Mouse (Mus musculus): ENCODE results near the gene Brk1. TPM values are rescaled to one million over a fixed set of nuclear protein-coding genes. Genes with fewer than 3 reads are reported as not detected.

The Brk1 gene
- total and polyA plus RNA-seq, 3 experiments = 112 to 245 (median 142) TPM

DNA sequence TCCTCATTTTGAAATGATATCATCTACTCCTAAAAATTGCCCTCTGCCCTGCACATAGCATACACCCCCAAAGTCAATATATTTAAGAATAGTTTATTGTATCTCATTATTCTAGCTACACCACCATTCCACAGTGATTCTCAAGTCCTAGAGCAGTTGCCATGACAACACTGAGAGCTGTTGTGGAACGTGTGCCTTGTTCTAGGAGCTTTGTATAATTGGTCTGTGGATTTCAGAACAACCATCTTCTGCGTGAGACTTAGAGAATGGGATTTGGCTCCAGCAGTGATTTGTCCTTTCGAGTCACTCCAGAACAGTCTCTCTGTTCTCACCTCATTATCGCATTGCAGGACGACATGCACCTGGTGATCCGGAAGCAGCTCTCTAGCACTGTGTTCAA lies 44.8 kb upstream of the Brk1 start:
- H3K36me3 ChIP-seq (replicated peaks in 1 of 2; ENCODE audit: control insufficient read depth in 1 of 2, insufficient read depth in 1 of 2, low read length in 1 of 2) = peaks cover 53 to 93% of the 10 kb centered on the region in 2 experiments
- no peak overlapping the region for H3K9ac ChIP-seq (ENCODE audit: insufficient read depth, low read depth)
- H3K79me2 ChIP-seq (replicated peaks; ENCODE audit: control insufficient read depth, extremely low read depth, insufficient read depth, poor library complexity, severe bottlenecking) = no peaks in the 10 kb centered on the region
- no peak for TF ChIP-seq UBTF (IDR thresholded peaks at IDR 0.05; ENCODE audit: low read depth, low read length)
- no peak for TF ChIP-seq NELFE (IDR thresholded peaks at IDR 0.05; ENCODE audit: low read depth, low read length)
- no peak for TF ChIP-seq ZC3H11A (IDR thresholded peaks at IDR 0.05; ENCODE audit: low read depth, low read length)
- TF ChIP-seq PAX5 (IDR thresholded peaks at IDR 0.05; ENCODE audit: low read length) = no peak
- TF ChIP-seq GABPA (IDR thresholded peaks at IDR 0.05; ENCODE audit: insufficient replicate concordance, low read depth, low read length) = no peak
- TF ChIP-seq KAT2A (IDR thresholded peaks at IDR 0.05; ENCODE audit: insufficient replicate concordance, low read length) = no peak
- TF ChIP-seq MAFK (IDR thresholded peaks at IDR 0.05; ENCODE audit: insufficient replicate concordance, low read length) = no peak
- TF ChIP-seq ELF1 (IDR thresholded peaks at IDR 0.05; ENCODE audit: low read depth, low read length) = no peak
- TF ChIP-seq HCFC1 (IDR thresholded peaks at IDR 0.05; ENCODE audit: low read depth, low read length) = no peak
- no peak for TF ChIP-seq ZNF384 (IDR thresholded peaks at IDR 0.05; ENCODE audit: low read depth, low read length)
- no peak for TF ChIP-seq NRF1 (IDR thresholded peaks at IDR 0.05; ENCODE audit: low read depth, low read length)
- TF ChIP-seq RCOR1 (conservative IDR thresholded peaks at IDR 0.05; ENCODE audit: low read depth, low read length) = no peak
- TF ChIP-seq MXI1 (IDR thresholded peaks at IDR 0.05; ENCODE audit: low read depth, low read length) = no peak
- TF ChIP-seq E2F4 (IDR thresholded peaks at IDR 0.05; ENCODE audit: insufficient replicate concordance, low read depth, low read length) = no peak
- TF ChIP-seq TBP (conservative IDR thresholded peaks at IDR 0.05; ENCODE audit: low read depth, low read length) = no peak
- no peak for TF ChIP-seq JUND (conservative IDR thresholded peaks at IDR 0.05; ENCODE audit: low read depth, low read length)
- TF ChIP-seq POLR2AphosphoS2 (IDR thresholded peaks at IDR 0.05; ENCODE audit: low read depth, low read length) = no peak
- TF ChIP-seq ETS1 (conservative IDR thresholded peaks at IDR 0.05; ENCODE audit: low read depth, low read length) = no peak
- TF ChIP-seq ZKSCAN1 (IDR thresholded peaks at IDR 0.05; ENCODE audit: borderline replicate concordance, low read depth, low read length) = no peak
- DNase-seq (ENCODE audit: extremely low read depth) = no peak
- H3K4me2 ChIP-seq (ENCODE audit: insufficient read depth, low read depth, poor library complexity, severe bottlenecking) = no peak overlapping the region
- no peaks in the 10 kb centered on the region for H3K9me3 ChIP-seq (replicated peaks; ENCODE audit: low read length)
- no peak overlapping the region for H3K4me3 ChIP-seq (replicated peaks in 1 of 3; ENCODE audit: low read depth in 2 of 3, low read length in 2 of 3, poor library complexity in 1 of 3)
- dilution Hi-C loops (cut with MboI; ENCODE audit: extremely low pct_ligation_motif_present, extremely low pct_unique_long_range_greater_than_20kb, low sequenced_read_pairs) (no loop called here), in situ Hi-C loops (cut with MboI; ENCODE audit: low pct_ligation_motif_present, low pct_unique_long_range_greater_than_20kb, low sequenced_read_pairs) (no loop called here)
- no peak overlapping the region for H3K27ac ChIP-seq (ENCODE audit: insufficient read depth, low read depth)
- H3K4me1 ChIP-seq (ENCODE audit: control insufficient read depth in 1 of 2, insufficient read depth in 2 of 2) = no peaks in the 10 kb centered on the region
- no peaks in the 10 kb centered on the region for H3K27me3 ChIP-seq (replicated peaks)

DNA sequence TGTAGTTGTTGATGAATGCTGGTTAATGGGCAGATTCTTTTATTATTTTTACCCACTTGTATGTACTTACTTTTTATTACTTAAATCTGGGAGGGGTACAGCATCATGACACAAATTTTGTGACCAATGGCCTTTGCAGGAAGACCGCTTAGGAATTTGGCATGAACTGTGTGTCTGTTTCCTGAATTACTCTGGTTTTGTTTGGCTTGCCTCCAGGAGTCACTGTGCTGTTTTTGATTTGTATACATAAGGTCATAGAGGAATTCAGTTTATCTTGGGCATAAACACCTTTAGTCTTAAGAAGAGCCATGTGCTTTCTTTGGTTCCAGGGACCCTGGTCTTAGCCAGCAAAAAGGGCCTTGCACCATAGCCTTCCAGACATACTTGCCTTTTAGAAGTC lies 40.0 kb upstream of the Brk1 start:
- no peaks in the 10 kb centered on the region for H3K27me3 ChIP-seq (replicated peaks)
- in situ Hi-C loops (cut with MboI; ENCODE audit: low pct_ligation_motif_present, low pct_unique_long_range_greater_than_20kb, low sequenced_read_pairs) (no loop called here), dilution Hi-C loops (cut with MboI; ENCODE audit: extremely low pct_ligation_motif_present, extremely low pct_unique_long_range_greater_than_20kb, low sequenced_read_pairs) (no loop called here)
- H3K9ac ChIP-seq (ENCODE audit: insufficient read depth, low read depth) = no peak overlapping the region
- no peak for DNase-seq (ENCODE audit: extremely low read depth)
- peaks cover 72 to 98% of the 10 kb centered on the region in 2 experiments for H3K36me3 ChIP-seq (replicated peaks in 1 of 2; ENCODE audit: control insufficient read depth in 1 of 2, insufficient read depth in 1 of 2, low read length in 1 of 2)
- no peaks in the 10 kb centered on the region for H3K9me3 ChIP-seq (replicated peaks; ENCODE audit: low read length)
- no peak overlapping the region for H3K27ac ChIP-seq (ENCODE audit: insufficient read depth, low read depth)
- no peak for TF ChIP-seq MEF2A (IDR thresholded peaks at IDR 0.05; ENCODE audit: borderline replicate concordance, low read depth, low read length)
- TF ChIP-seq CHD2 (IDR thresholded peaks at IDR 0.05; ENCODE audit: low read length) = no peak
- TF ChIP-seq KAT2A (IDR thresholded peaks at IDR 0.05; ENCODE audit: insufficient replicate concordance, low read length) = no peak
- TF ChIP-seq TCF12 (IDR thresholded peaks at IDR 0.05; ENCODE audit: low read depth, low read length) = no peak
- TF ChIP-seq IRF4 (IDR thresholded peaks at IDR 0.05; ENCODE audit: low read depth, low read length) = no peak
- TF ChIP-seq RCOR1 (conservative IDR thresholded peaks at IDR 0.05; ENCODE audit: low read depth, low read length) = no peak
- TF ChIP-seq BHLHE40 (IDR thresholded peaks at IDR 0.05; ENCODE audit: low read depth, low read length) = no peak
- no peak for TF ChIP-seq PAX5 (IDR thresholded peaks at IDR 0.05; ENCODE audit: low read length)
- TF ChIP-seq UBTF (IDR thresholded peaks at IDR 0.05; ENCODE audit: low read depth, low read length) = no peak
- no peak for TF ChIP-seq NRF1 (IDR thresholded peaks at IDR 0.05; ENCODE audit: low read depth, low read length)
- no peaks in the 10 kb centered on the region for H3K79me2 ChIP-seq (replicated peaks; ENCODE audit: control insufficient read depth, extremely low read depth, insufficient read depth, poor library complexity, severe bottlenecking)
- no peak overlapping the region for H3K4me3 ChIP-seq (replicated peaks in 1 of 3; ENCODE audit: low read depth in 2 of 3, low read length in 2 of 3, poor library complexity in 1 of 3)
- H3K4me2 ChIP-seq (ENCODE audit: insufficient read depth, low read depth, poor library complexity, severe bottlenecking) = no peak overlapping the region
- H3K4me1 ChIP-seq (ENCODE audit: control insufficient read depth in 1 of 2, insufficient read depth in 2 of 2) = no peaks in the 10 kb centered on the region
